Mouse (Mus musculus): ENCODE data around the gene Sorcs2. TPM values are rescaled to one million over a fixed set of nuclear protein-coding genes. Genes with fewer than 3 reads are reported as not detected.

The Sorcs2 gene
- polyA plus RNA-seq, 1 experiment = 19.3 TPM

GRCm38 (mm10) chr5:36025076-36025475 lies 372.9 kb downstream of the Sorcs2 start:
- H3K4me3 ChIP-seq (replicated peaks; ENCODE audit: extremely low read depth, low read depth, low read length) = no peak overlapping the region
- WGBS = 73% methylated on average over 4 of the region's 4 CpGs
- TF ChIP-seq CTCF (IDR thresholded peaks at IDR 0.05; ENCODE audit: insufficient read depth, low read length) = no peak
- TF ChIP-seq POLR2A (IDR thresholded peaks at IDR 0.05; ENCODE audit: borderline replicate concordance, extremely low read depth, low read depth, low read length) = no peak
- no peak for DNase-seq
- H3K4me1 ChIP-seq (ENCODE audit: control insufficient read depth, insufficient read depth, low read length) = no peaks in the 10 kb centered on the region

- Histone ChIP-seq H3K4me1 (ENCODE audit: control insufficient read depth, insufficient read depth, low read length) (no peaks in the 10 kb centered on the region), H3K4me3 (replicated peaks; ENCODE audit: extremely low read depth, low read depth, low read length) (no peak overlapping the region)
- no peak for DNase-seq
- WGBS = 87% methylated on average over 9 of the region's 9 CpGs
- TF ChIP-seq POLR2A (IDR thresholded peaks at IDR 0.05; ENCODE audit: borderline replicate concordance, extremely low read depth, low read depth, low read length) (no peak), CTCF (IDR thresholded peaks at IDR 0.05; ENCODE audit: insufficient read depth, low read length) (no peak)
These were observed 373.8 kb downstream of the Sorcs2 start for GRCm38 (mm10) chr5:36024003-36024685.

- WGBS = 88% methylated on average over 1 of the region's 1 CpGs
- H3K4me3 ChIP-seq (replicated peaks; ENCODE audit: extremely low read depth, low read depth, low read length) = no peak overlapping the region
- no peak for DNase-seq
- no peaks in the 10 kb centered on the region for H3K4me1 ChIP-seq (ENCODE audit: control insufficient read depth, insufficient read depth, low read length)
- TF ChIP-seq POLR2A (IDR thresholded peaks at IDR 0.05; ENCODE audit: borderline replicate concordance, extremely low read depth, low read depth, low read length) = no peak
- TF ChIP-seq CTCF (IDR thresholded peaks at IDR 0.05; ENCODE audit: insufficient read depth, low read length) = no peak
These were observed 375.6 kb downstream of the Sorcs2 start for GRCm38 (mm10) chr5:36022361-36022760.

- TF ChIP-seq POLR2A (IDR thresholded peaks at IDR 0.05; ENCODE audit: borderline replicate concordance, extremely low read depth, low read depth, low read length) (no peak), CTCF (IDR thresholded peaks at IDR 0.05; ENCODE audit: insufficient read depth, low read length) (no peak)
- 66% methylated on average over 3 of the region's 3 CpGs for WGBS
- no peak for DNase-seq
- H3K4me1 ChIP-seq (ENCODE audit: control insufficient read depth, insufficient read depth, low read length) = no peaks in the 10 kb centered on the region
- H3K4me3 ChIP-seq (replicated peaks; ENCODE audit: extremely low read depth, low read depth, low read length) = no peak overlapping the region
These were observed 376.8 kb downstream of the Sorcs2 start for GRCm38 (mm10) chr5:36021091-36021490.

GRCm38 (mm10) chr5:36018366-36018765 lies 379.6 kb downstream of the Sorcs2 start:
- no peak for DNase-seq
- H3K4me1 ChIP-seq (ENCODE audit: control insufficient read depth, insufficient read depth, low read length) = no peaks in the 10 kb centered on the region
- TF ChIP-seq CTCF (IDR thresholded peaks at IDR 0.05; ENCODE audit: insufficient read depth, low read length) = peak; percentile 41
- TF ChIP-seq POLR2A (IDR thresholded peaks at IDR 0.05; ENCODE audit: borderline replicate concordance, extremely low read depth, low read depth, low read length) = no peak
- 80% methylated on average over 3 of the region's 3 CpGs for WGBS
- H3K4me3 ChIP-seq (replicated peaks; ENCODE audit: extremely low read depth, low read depth, low read length) = no peak overlapping the region

- 76% methylated on average over 4 of the region's 4 CpGs for WGBS
- TF ChIP-seq POLR2A (IDR thresholded peaks at IDR 0.05; ENCODE audit: borderline replicate concordance, extremely low read depth, low read depth, low read length) (no peak), CTCF (IDR thresholded peaks at IDR 0.05; ENCODE audit: insufficient read depth, low read length) (no peak)
- H3K4me1 ChIP-seq (ENCODE audit: control insufficient read depth, insufficient read depth, low read length) = no peaks in the 10 kb centered on the region
- DNase-seq = no peak
- H3K4me3 ChIP-seq (replicated peaks; ENCODE audit: extremely low read depth, low read depth, low read length) = no peak overlapping the region
These were observed 388.5 kb downstream of the Sorcs2 start for GRCm38 (mm10) chr5:36009405-36009804.

- no peak for DNase-seq
- TF ChIP-seq CTCF (IDR thresholded peaks at IDR 0.05; ENCODE audit: insufficient read depth, low read length) (no peak), POLR2A (IDR thresholded peaks at IDR 0.05; ENCODE audit: borderline replicate concordance, extremely low read depth, low read depth, low read length) (no peak)
- 72% methylated on average over 10 of the region's 10 CpGs for WGBS
- no peak overlapping the region for H3K4me3 ChIP-seq (replicated peaks; ENCODE audit: extremely low read depth, low read depth, low read length)
- no peaks in the 10 kb centered on the region for H3K4me1 ChIP-seq (ENCODE audit: control insufficient read depth, insufficient read depth, low read length)
These were observed 390.3 kb downstream of the Sorcs2 start for GRCm38 (mm10) chr5:36007649-36008048.

- no peak for TF ChIP-seq CTCF (IDR thresholded peaks at IDR 0.05; ENCODE audit: insufficient read depth, low read length)
- TF ChIP-seq POLR2A (IDR thresholded peaks at IDR 0.05; ENCODE audit: borderline replicate concordance, extremely low read depth, low read depth, low read length) = no peak
- no peak for DNase-seq
- Histone ChIP-seq H3K4me3 (replicated peaks; ENCODE audit: extremely low read depth, low read depth, low read length) (no peak overlapping the region), H3K4me1 (ENCODE audit: control insufficient read depth, insufficient read depth, low read length) (no peaks in the 10 kb centered on the region)
- WGBS = 58% methylated on average over 5 of the region's 5 CpGs
These were observed 391.4 kb downstream of the Sorcs2 start for GRCm38 (mm10) chr5:36006586-36006985.

GRCm38 (mm10) chr5:36006106-36006505 lies 391.8 kb downstream of the Sorcs2 start:
- 59% methylated on average over 8 of the region's 8 CpGs for WGBS
- Histone ChIP-seq H3K4me1 (ENCODE audit: control insufficient read depth, insufficient read depth, low read length) (no peaks in the 10 kb centered on the region), H3K4me3 (replicated peaks; ENCODE audit: extremely low read depth, low read depth, low read length) (no peak overlapping the region)
- no peak for DNase-seq
- TF ChIP-seq CTCF (IDR thresholded peaks at IDR 0.05; ENCODE audit: insufficient read depth, low read length) (no peak), POLR2A (IDR thresholded peaks at IDR 0.05; ENCODE audit: borderline replicate concordance, extremely low read depth, low read depth, low read length) (no peak)

- no peak overlapping the region for H3K4me3 ChIP-seq (replicated peaks; ENCODE audit: extremely low read depth, low read depth, low read length)
- 77% methylated on average over 10 of the region's 10 CpGs for WGBS
- no peaks in the 10 kb centered on the region for H3K4me1 ChIP-seq (ENCODE audit: control insufficient read depth, insufficient read depth, low read length)
- DNase-seq = no peak
- TF ChIP-seq POLR2A (IDR thresholded peaks at IDR 0.05; ENCODE audit: borderline replicate concordance, extremely low read depth, low read depth, low read length) = no peak
- TF ChIP-seq CTCF (IDR thresholded peaks at IDR 0.05; ENCODE audit: insufficient read depth, low read length) = no peak
These were observed 394.1 kb downstream of the Sorcs2 start for GRCm38 (mm10) chr5:36003797-36004196.

Data from lung, adult 2 months (tissue).